Mouse (Mus musculus) cortical plate, adult 2 months (tissue): ENCODE data around the gene Napa. TPM values are rescaled to one million over a fixed set of nuclear protein-coding genes. Genes with fewer than 3 reads are reported as not detected.

ENCODE experiments used
- H3K27ac ChIP-seq: fragments of 200-500 bp; 2 replicates; pipeline ENCODE4 v1.5.1; 2012; ENCODE audit warnings: low read length, control low read depth, inconsistent platforms; ENCODE audit not compliant: insufficient read depth
- H3K4me1 ChIP-seq: fragments of 200-500 bp; 2 replicates; pipeline ENCODE4 v1.6.1; 2011; ENCODE audit warnings: low read length; ENCODE audit not compliant: control insufficient read depth, insufficient read depth
- H3K4me3 ChIP-seq: fragments of 200-500 bp; 2 replicates; pipeline ENCODE4 v1.5.1; 2011; ENCODE audit warnings: mild to moderate bottlenecking, low read length, control low read depth; ENCODE audit not compliant: insufficient read depth
- CTCF ChIP-seq: fragments of 200-500 bp; IDR thresholded peaks from 2 replicates; pipeline ENCODE4 v1.5.1; 2011; ENCODE audit warnings: mild to moderate bottlenecking, control low read depth, low read length; ENCODE audit not compliant: insufficient read depth; ENCODE audit errors: extremely low read depth
- POLR2A ChIP-seq: fragments of 200-500 bp; IDR thresholded peaks from 2 replicates; pipeline ENCODE4 v1.6.1; 2011; ENCODE audit warnings: mild to moderate bottlenecking, low read length, control low read depth; ENCODE audit not compliant: insufficient read depth; ENCODE audit errors: extremely low read depth
- polyA plus RNA-seq: library from polyadenylated mRNA; depleted of rRNA; stranded (reverse); fragments of >200 nt; gene quantifications from 2 replicates; pipeline ENCODE4 v1.2.3, GENCODE M21; 2012

Napa gene
- polyA plus RNA-seq, 1 experiment, result 436 TPM

GRCm38 (mm10) chr7:16057136-16057534, 41.1 kb upstream of the Napa start:
- TF ChIP-seq CTCF (no peak), POLR2A (no peak)
- Histone ChIP-seq H3K27ac (no peak overlapping the region), H3K4me1 (no peaks in the 10 kb centered on the region), H3K4me3 (no peak overlapping the region)

DNA sequence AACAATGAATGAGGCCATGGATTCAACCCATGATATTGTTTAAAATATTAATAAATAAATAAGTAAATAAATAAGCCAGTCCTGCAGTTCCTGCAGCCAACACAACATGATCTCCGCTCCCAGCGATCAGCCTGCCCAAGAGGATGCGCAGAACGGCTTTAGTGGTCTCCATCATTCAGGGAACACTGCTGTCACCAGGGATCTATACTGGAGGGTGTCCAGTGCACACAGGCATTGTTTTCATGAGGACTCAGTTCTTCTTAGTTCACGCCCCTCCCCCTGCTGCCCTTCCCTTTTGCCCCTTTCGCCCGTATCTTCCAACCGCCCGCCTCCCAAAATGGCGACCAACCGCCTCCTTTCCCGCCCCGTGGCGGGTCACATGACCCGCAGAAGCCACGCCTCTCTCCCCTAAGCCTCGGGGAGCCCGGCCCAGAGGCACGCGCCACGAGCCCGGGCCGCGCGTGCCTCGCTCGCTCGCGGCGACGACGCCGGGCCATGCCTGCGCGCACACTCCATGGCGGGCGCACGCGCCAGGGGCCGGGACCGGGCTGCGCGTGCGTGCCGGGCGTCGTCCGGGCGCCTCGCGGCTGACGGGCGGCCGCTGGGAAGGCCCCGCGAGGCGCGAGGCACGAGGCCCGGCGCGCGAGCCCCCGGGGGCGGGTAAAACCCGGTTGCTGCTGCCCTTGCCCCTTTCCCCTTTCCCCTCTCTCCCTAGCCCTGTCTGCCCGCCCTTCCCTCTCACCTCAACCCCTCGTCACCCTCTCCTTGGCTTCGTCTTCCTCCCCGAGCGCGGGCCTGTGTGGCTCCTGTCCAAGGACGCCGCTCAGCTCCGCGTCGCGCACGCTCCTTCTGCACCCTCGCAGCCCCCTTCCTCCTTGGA, 36.8 kb upstream of the Napa start, which contains the start of gene Zfp541:
Gene Zfp541 (plus strand): TSS at position 596 of the 880 bp plus-strand sequence.
- H3K4me1 ChIP-seq, result no peaks in the 10 kb centered on the region
- TF ChIP-seq POLR2A (no peak), CTCF (no peak)
- H3K4me3 ChIP-seq, result no peak within 1 kb of the TSS
- no peak within 1 kb of the TSS for H3K27ac ChIP-seq

DNA sequence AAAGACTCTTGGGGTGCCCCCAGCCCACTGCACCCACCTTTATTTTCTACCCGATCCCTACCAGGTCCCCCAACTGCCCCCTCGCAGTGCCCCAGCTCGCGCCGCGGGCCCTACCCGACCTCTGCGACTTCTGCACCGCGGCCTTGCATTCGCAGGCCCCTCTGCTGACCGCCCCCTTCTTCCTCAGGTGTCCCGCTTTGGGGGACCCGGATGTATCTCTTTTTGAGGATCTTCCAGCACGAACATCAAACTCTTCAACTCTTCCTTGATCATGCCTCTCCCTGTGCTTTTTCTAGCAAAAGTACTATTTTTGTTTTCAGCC, 36.2 kb upstream of the Napa start:
- no peak for TF ChIP-seq CTCF
- Histone ChIP-seq H3K27ac (no peak overlapping the region), H3K4me1 (no peaks in the 10 kb centered on the region), H3K4me3 (no peak overlapping the region)

GRCm38 (mm10) chr7:16063490-16063889, 34.8 kb upstream of the Napa start:
- TF ChIP-seq POLR2A (no peak), CTCF (no peak)
- Histone ChIP-seq H3K27ac (no peak overlapping the region), H3K4me3 (no peak overlapping the region), H3K4me1 (no peaks in the 10 kb centered on the region)

DNA sequence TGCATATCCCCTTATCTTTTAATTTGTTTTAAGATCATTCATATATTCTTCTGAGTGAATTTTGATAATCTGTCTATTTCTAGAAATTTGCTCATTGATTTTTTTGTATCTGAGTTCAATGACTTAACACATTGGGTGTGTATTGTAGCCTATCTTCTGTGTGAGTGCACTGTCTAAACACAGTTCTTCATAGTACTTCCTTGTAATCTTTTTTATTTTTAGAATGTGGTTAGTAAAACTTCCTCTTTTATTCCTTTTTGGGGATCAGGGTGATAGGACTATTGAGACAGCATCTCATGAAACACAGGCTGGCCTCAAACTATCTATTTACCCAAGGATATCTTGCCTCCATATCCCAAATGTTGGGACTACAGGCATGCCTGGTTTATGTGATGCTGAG, 27.4 kb upstream of the Napa start:
- no peak overlapping the region for H3K27ac ChIP-seq
- no peak for TF ChIP-seq POLR2A
- TF ChIP-seq CTCF, result no peak
- H3K4me1 ChIP-seq, result no peaks in the 10 kb centered on the region
- H3K4me3 ChIP-seq, result no peak overlapping the region

DNA sequence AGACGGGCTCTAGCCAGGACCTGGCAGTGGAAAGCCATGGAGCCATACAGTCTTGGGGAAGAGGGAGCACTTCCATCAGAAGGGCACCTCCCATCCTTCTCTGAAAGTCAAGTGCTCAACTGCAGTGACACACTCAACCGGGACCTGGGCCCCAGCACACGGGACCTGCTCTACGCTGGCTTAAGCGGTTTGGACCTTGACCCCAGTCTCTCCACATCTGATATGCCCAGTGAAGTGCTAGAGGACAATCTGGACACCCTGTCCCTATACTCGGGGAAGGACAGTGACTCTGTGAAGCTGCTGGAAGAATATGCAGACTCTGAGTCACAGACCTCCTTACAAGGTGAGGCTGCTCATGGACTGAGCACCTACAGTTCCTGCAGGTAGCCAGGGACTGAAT, 26.4 kb upstream of the Napa start:
- Histone ChIP-seq H3K27ac (no peak overlapping the region), H3K4me3 (no peak overlapping the region), H3K4me1 (no peaks in the 10 kb centered on the region)
- no peak for TF ChIP-seq CTCF
- no peak for TF ChIP-seq POLR2A

DNA sequence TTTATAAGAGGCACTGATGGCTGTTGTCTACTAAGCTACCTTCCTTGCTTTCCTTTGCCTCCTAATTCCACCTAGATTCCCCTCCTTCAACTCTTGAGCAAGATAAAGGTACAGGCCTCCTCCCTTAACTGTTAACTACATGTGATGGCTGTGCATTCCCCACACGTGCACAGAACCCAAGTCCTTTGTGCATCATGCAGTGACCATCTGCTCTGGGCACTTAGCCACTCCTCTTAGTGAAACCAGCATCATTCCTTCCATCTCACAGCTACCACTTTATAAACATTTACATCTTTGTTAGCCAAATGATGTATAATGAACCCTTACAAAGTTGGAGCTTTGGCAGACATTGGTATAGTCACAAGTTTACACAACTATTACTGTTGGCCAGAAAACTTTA, 18.3 kb upstream of the Napa start:
- TF ChIP-seq CTCF, result no peak
- TF ChIP-seq POLR2A, result no peak
- no peak overlapping the region for H3K27ac ChIP-seq
- H3K4me3 ChIP-seq, result no peak overlapping the region
- H3K4me1 ChIP-seq, result no peaks in the 10 kb centered on the region

DNA sequence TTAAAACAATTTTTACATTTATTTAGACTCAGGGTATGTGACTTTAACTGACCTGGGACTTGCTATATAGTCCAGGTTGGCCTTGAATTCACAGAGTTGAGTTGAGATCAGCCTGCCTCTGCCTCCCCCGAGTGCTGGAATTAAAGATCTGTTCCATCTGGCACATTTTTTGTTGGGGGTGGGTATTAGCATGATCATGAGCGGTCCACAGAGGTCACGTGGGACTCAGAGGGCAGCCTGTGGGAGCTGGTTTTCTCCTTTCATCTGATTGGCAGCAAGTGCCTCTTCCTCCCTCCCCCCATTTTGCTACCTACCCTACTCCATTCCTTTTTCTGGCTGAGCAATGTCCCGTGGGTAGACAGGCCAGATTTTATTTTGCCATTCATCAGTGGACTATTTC, 17.7 kb upstream of the Napa start:
- Histone ChIP-seq H3K27ac (no peak overlapping the region), H3K4me1 (no peaks in the 10 kb centered on the region), H3K4me3 (no peak overlapping the region)
- no peak for TF ChIP-seq CTCF

DNA sequence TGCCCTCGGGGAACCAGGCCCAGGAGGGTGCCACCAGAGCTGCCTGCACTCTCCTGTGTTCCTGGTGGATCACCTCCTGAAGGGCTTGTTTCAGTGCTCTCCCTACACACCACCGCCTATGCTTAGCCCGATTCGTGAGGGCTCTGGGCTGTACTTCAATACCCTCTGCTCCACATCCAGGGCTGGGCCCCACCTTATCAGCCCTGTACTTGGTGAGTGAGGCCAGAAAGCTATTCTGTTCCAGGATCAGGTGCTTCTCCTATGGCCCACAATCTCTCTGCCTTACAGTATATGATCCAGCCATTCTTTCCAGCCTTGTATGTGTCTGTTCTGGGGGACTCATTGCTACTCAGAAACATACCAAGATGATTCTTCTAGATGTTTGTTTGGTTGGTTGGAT, 14.9 kb upstream of the Napa start:
- H3K27ac ChIP-seq, result no peak overlapping the region
- TF ChIP-seq POLR2A (no peak), CTCF (no peak)

GRCm38 (mm10) chr7:16087587-16087986, 10.7 kb upstream of the Napa start:
- Histone ChIP-seq H3K27ac (no peak overlapping the region), H3K4me3 (no peak overlapping the region), H3K4me1 (no peaks in the 10 kb centered on the region)
- TF ChIP-seq CTCF (no peak), POLR2A (no peak)

More for the DNA sequence above, 14.9 kb upstream of the Napa start:
- H3K4me3 ChIP-seq, result no peak overlapping the region
- H3K4me1 ChIP-seq, result no peaks in the 10 kb centered on the region

- Histone ChIP-seq H3K4me3 (no peak overlapping the region), H3K27ac (no peak overlapping the region), H3K4me1 (no peaks in the 10 kb centered on the region)
- TF ChIP-seq POLR2A, result no peak
- TF ChIP-seq CTCF, result no peak
Observed at GRCm38 (mm10) chr7:16094592-16094991, 3.7 kb upstream of the Napa start.
